Mouse (Mus musculus): ENCODE data around the gene Pip4k2c.

DNA sequence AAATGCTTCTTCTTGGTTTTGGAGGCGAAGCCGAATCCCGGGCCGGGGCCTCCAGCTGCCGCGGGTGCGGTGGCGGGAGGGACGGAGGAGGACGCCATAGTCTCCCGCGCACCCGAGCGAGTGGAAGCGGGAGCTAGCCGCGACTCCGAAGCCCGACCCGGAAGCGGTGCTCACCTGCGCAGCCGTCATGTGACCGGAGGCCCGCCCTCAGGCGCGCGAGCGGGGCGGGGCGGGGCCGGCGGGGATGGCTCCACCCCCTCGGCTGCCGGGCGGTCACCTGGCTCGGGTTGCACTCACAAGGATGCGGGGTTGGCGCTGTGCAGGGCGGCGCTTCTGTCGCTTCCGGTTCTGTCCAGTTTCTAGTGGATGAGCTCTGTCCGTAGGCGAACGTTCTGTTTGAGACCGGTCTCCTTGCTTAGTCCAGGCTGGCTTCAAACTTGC lies at the start of gene Pip4k2c:
- TF ChIP-seq CTCF (IDR thresholded peaks at IDR 0.05; ENCODE audit: control insufficient read depth, insufficient read depth, insufficient replicate concordance, low read depth, low read length): no peak
- peak; percentile 88 for TF ChIP-seq POLR2A (IDR thresholded peaks at IDR 0.05; ENCODE audit: control insufficient read depth, low read depth, low read length)

Measured in testis, adult 2 months (tissue).